Mouse (Mus musculus) frontal cortex, postnatal 10 days (tissue): ENCODE data around the gene Ddx39b.
A peak's percentile ranks its signal among the peaks of the same experiment; 100 is the strongest.
"Not testable (repeated sequence)": the region's sequence is repeated elsewhere in the genome, so short reads cannot be mapped to it uniquely, and the experiment has no call there.

ENCODE experiments used
- DNase-seq, 2 experiments: peaks; one replicate each; pipeline ENCODE4 v3.0.0; 2022; ENCODE audit warnings: low spot score in 2 of 2, mixed read lengths in 1 of 2

Gene Ddx39b

GRCm38 (mm10) chr17:35259621-35260020 is 18.1 kb downstream of the Ddx39b start:
- DNase-seq: no peak

DNA sequence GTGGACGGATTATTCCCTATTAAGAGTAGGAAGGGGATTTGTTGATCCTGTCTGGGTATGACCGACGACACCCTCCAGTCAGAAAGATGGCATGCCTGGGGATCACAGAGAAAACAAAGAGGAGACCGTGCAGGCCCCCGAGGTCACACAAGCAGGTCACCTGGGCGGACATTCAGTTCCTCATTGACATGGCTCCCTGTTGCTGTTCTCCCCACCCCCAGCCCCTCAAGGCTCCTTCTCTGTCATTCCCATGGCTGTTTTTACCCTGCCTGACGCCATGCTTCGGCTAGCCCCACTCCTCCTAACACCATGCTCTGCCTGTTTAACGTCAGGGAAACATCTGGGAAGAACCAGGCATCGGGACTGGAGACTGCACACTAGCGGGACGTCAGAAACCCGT is 20.1 kb downstream of the Ddx39b start:
- no peak for DNase-seq

- peak; percentile 80 to 95 for DNase-seq
These were observed 21.3 kb downstream of the Ddx39b start, which contains the start of gene H2-D1 for GRCm38 (mm10) chr17:35262664-35263522. Gene H2-D1 (plus strand): TSS chr17:35262730.

GRCm38 (mm10) chr17:35263523-35263883 is 22.0 kb downstream of the Ddx39b start:
- no peak for DNase-seq

- DNase-seq: no peak
These were observed 26.0 kb downstream of the Ddx39b start for GRCm38 (mm10) chr17:35267399-35268086.

DNA sequence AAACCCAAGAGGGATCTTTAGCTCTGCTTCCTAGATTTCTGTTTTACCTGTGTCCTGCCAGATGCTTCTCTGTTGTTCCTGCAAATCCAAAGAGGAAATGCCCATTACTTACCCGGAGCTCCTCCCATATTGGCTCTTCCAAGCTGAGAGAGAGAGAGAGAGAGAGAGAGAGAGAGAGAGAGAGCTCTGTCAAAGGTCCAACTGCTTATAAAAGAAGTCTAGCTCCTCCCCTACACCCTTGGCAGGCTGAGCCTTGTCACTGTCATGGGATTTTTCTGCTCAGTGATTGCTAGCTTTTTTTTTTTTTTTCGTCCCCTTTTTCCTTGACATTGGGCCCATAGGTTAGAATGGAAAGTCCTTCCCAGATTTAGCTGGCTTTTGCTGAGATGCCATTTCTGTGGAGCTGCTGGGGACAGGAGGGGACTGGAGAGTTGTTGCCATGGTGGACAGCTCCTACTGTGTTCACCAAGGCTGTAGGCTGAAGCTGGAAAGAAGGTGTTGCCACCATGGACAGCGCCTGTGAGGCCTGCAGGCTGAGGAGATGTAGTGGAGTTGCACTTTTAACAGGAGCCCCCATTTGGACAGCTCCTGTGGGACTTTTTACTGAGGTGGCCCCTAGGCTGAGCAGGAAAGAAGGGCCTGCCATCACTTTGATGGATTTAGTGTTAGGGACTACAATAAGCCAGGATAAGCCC is 28.3 kb downstream of the Ddx39b start:
- DNase-seq: no peak

- no peak for DNase-seq
These were observed 30.7 kb downstream of the Ddx39b start for GRCm38 (mm10) chr17:35272249-35272648.

DNA sequence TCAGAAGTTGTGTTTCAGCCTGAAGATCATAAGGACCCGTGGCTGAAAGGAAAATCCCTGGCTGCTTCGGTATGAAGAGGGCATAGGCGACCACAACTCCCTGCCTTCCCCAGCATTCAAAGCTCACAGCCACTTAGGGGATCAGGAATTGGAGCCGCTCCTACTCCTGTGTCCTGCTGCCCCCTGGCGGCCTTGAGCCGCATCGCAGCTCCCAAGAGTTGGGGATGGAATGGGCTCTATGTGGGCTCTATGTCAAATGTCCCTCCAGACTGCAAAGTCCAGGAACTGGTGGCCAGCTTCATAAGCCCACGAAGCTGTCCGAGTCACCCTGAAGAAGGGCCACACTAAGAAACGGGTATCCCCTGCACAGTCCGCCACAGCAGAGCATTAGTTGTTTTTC is 33.2 kb downstream of the Ddx39b start:
- peak in 1 of 2 experiments; percentile 81 for DNase-seq

DNA sequence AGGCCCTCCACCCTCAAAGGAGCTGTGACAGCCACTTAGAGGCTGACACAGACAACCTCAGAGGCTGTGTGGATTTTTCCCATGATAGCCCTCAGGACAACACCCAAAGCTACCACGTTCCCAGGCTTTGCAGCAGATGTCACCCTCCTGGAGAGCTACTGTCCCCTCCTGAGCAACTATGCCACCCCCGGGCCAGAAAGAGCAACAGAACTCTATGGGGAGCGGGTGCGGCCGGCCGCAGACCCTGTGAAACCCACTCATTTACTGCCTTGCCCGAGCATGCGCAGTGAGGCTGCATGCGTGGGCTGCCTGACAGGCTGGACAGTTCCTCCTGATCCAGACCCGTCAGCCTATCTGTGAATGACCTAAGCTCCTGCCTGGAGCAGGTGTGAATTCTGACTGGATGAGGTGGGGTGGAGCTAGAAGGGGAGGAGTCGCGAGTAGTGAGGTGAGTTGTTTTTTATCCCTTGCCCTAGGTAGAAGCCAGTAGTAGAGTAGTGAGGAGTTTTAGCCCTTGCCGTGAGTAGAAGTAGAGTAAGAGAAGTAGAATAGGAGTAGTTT is 34.8 kb downstream of the Ddx39b start:
- no peak for DNase-seq

GRCm38 (mm10) chr17:35278049-35278448 is 36.5 kb downstream of the Ddx39b start:
- DNase-seq: no peak

DNA sequence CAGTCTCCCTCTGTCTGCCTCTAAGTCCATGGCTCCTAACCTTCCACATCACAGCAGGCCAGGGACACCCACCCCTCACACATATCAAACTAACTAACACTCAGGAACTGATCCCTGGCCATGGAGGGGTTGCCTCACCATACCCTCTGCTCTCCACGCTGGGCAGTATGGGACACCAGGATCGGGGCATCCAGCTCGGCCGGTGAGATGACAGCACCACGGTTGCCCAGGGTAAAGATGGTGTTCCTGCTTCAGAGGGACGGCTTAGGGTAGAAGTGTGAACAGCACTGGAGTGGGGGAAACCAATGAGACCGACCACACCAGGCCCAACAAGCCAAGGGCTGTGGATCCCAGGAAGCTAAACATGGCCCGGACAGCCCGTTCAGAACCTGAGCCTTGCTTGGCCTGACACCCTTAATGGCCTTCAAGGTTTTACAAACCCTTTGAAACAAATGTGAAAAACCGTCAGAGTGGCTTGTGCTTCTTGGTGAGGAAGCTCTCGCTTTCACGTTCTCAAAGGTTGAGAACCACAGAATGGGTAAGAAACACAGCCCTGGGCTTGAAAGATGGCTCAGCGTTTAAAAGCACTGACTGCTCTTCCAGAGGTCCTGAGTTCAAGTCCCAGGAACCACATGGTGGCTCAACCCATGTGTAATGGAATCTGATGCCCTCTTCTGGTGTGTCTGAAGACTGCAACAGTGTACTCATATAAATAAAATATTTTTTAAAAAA is 37.6 kb downstream of the Ddx39b start:
- no peak for DNase-seq

DNA sequence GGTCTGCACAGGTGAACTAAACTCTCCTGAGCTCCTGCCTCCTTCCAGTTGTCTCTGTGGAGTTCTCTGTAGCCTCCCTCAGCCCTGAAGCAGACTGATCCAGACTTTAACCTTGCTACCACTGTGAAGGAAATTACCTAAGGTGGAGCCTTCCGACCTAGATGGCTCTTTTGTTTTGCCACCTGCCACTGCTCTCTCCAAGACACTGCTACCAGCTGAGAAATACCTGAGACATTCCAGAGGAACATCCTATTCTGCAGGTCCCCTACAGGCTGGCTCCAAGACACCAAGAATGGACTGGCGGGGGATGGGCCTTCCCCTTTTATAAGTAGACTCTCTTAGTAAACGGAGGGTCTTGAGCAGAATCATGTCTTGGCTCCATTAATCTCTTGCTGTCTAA is 38.7 kb downstream of the Ddx39b start:
- no peak for DNase-seq

DNA sequence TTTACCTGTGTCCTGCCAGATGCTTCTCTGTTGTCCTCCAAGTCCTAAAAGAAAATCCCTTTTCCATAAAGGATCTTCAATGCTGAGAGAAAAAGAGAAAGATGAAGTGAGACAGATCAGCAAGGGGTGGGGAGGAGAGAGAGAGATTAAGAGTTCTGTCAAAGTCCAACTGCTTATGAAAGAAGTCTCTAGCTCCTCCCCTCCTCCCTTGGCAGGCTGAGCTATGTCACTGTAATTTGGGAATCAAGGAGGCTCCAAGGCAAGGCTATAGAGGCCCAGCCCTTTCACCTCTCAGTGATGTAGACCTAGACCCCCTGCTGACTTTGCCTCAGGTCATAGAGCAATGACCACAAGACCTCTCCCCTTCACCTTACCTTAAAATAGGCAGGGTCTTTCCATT is 43.9 kb downstream of the Ddx39b start:
- no peak for DNase-seq

GRCm38 (mm10) chr17:35295796-35296195 is 54.2 kb downstream of the Ddx39b start:
- DNase-seq: peak in 1 of 2 experiments; percentile 47

GRCm38 (mm10) chr17:35300261-35300945 is 58.9 kb downstream of the Ddx39b start:
- not testable (repeated sequence) for DNase-seq

GRCm38 (mm10) chr17:35301645-35302258 is 60.2 kb downstream of the Ddx39b start:
- peak; percentile 28 to 85 for DNase-seq

DNA sequence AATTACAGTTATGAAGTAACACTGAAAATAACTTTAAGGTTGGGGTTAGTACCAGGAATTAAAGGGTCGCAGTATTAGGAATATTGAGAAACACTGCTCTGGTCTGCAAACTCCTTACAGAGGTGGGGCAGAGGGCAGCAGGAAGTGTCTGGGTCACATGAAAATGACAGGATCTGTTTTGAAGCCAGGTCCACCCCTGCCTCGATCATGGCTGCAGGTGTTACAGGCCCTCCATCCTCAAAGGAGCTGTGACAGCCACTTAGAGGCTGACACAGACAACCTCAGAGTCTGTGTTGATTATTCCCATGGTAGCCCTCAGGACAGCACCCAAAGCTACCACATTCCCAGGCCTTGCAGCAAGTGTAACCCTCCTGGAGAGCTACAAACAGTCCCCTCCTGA is 61.7 kb downstream of the Ddx39b start:
- DNase-seq: no peak
